Comparison of ENCODE assay signal across 20 mouse cellular contexts in genomic region chr2:125665909-125666308, GRCm38 (mm10). TPM values are rescaled to one million over a fixed set of nuclear protein-coding genes. Genes with fewer than 3 reads are reported as not detected.
DNase-seq lines count a peak whose midpoint lies in the region; ATAC-seq and TF ChIP-seq lines count a peak whose summit lies in the region.
"Had no signal": no experiment of that assay in that cellular context is flagged by ENCODE, and none has a peak within 500 bp of the region (broad histone marks: within the 10 kb centered on the region; RNA-seq: fewer than 3 reads in every experiment).

No protein-coding gene starts in this region.

- no peaks in the 10 kb centered on the region for H3K9me3 ChIP-seq in liver, embryonic 13.5 days (replicated peaks)
- H3K9me3 ChIP-seq: limb, embryonic 15.5 days; midbrain, embryonic 13.5 days; neural tube, embryonic 12.5 days had no signal

- peak; percentile 54 for ATAC-seq in erythroblast, adult 5-6 weeks (replicated peaks; ENCODE audit: low FRiP score, poor library complexity, severe bottlenecking)
- peak; percentile 92 for ATAC-seq in liver, embryonic 13.5 days (ENCODE audit: low read depth)
- peak; percentile 49 for ATAC-seq in megakaryocyte-erythroid progenitor cell, adult 5-6 weeks (replicated peaks; ENCODE audit: low FRiP score, low TSS enrichment, poor library complexity, severe bottlenecking)
- ATAC-seq: forebrain, postnatal 0 days; lung, postnatal 0 days; midbrain, embryonic 13.5 days had no signal

- intact Hi-C loops in heart, postnatal 10 days (cut with DNase I) = loop anchor here (10.0 kb wide), 1 partner anchor 699 kb away; no protein-coding TSS in a partner anchor

- peak; percentile 15 for DNase-seq in heart, adult 11 months
- DNase-seq in heart, postnatal 10 days = no peak
- peak; percentile 38 for DNase-seq in liver, embryonic 13.5 days
- no peak for DNase-seq in lung, adult 2 months
- no peak for DNase-seq in lung, postnatal 36 days
- no peak for DNase-seq in right cerebral cortex, postnatal 14 days
- DNase-seq: adrenal gland, postnatal 14 days; cerebellum, adult 9-11 months; forebrain, postnatal 0 days; gastrocnemius, postnatal 36 days; kidney, adult 2 months; left cerebral cortex, postnatal 4 days; retina, postnatal 1 day had no signal

- H3K36me3 ChIP-seq in liver, embryonic 13.5 days = no peaks in the 10 kb centered on the region
- H3K36me3 ChIP-seq: limb, embryonic 15.5 days; midbrain, embryonic 13.5 days; neural tube, embryonic 12.5 days had no signal

- TF ChIP-seq CTCF in lung, adult 2 months (IDR thresholded peaks at IDR 0.05; ENCODE audit: insufficient read depth, low read length) = no peak

- peak overlapping the region; percentile 14; the same call in 1 of the 2 replicates for H3K9ac ChIP-seq in liver, embryonic 13.5 days
- H3K9ac ChIP-seq: forebrain, postnatal 0 days; limb, embryonic 15.5 days; midbrain, embryonic 13.5 days; neural tube, embryonic 12.5 days had no signal

- 35% methylated on average over 4 of the region's 4 CpGs for whole genome bisulfite sequencing in liver, embryonic 13.5 days (ENCODE audit: insufficient replicate concordance)
- 85% methylated on average over 4 of the region's 4 CpGs for WGBS in lung, adult 2 months

- peak overlapping the region; percentile 11; the same call in 1 of the 2 replicates for H3K4me2 ChIP-seq in liver, embryonic 13.5 days
- H3K4me2 ChIP-seq: limb, embryonic 15.5 days; midbrain, embryonic 13.5 days; neural tube, embryonic 12.5 days had no signal

- H3K27me3 ChIP-seq in liver, embryonic 13.5 days = no peaks in the 10 kb centered on the region
- H3K27me3 ChIP-seq: limb, embryonic 15.5 days; neural tube, embryonic 12.5 days had no signal

- peak overlapping the region; percentile 79 for H3K27ac ChIP-seq in liver, embryonic 13.5 days
- H3K27ac ChIP-seq: kidney, postnatal 0 days; limb, embryonic 15.5 days; midbrain, embryonic 13.5 days; neural tube, embryonic 12.5 days had no signal

- no peak overlapping the region for H3K4me3 ChIP-seq in liver, embryonic 13.5 days (replicated peaks)
- H3K4me3 ChIP-seq in lung, adult 2 months (replicated peaks; ENCODE audit: extremely low read depth, low read depth, low read length) = no peak overlapping the region
- H3K4me3 ChIP-seq: limb, embryonic 15.5 days; midbrain, embryonic 13.5 days; neural tube, embryonic 12.5 days had no signal

- peaks cover 77% of the 10 kb centered on the region for H3K4me1 ChIP-seq in liver, embryonic 13.5 days (replicated peaks)
- no peaks in the 10 kb centered on the region for H3K4me1 ChIP-seq in lung, adult 2 months (ENCODE audit: control insufficient read depth, insufficient read depth, low read length)
- H3K4me1 ChIP-seq: neural tube, embryonic 12.5 days had no signal

- no peak for TF ChIP-seq POLR2A in lung, adult 2 months (IDR thresholded peaks at IDR 0.05; ENCODE audit: borderline replicate concordance, extremely low read depth, low read depth, low read length)

RNA-seq across cellular contexts. Expression of gene Eid1, which starts 7.0 kb away (rescaled TPM):
- total RNA-seq in heart, postnatal 10 days (2021) = 10 to 100 TPM; 73.4 to 85.2 TPM
- total RNA-seq in erythroblast, adult 5-6 weeks (2015; ENCODE audit: low replicate concordance) = 32.4 and 46.3 TPM in 2 replicates
- total RNA-seq in erythroblast, adult 5-6 weeks (2017; ENCODE audit: low replicate concordance) = 39.1 and 39.9 TPM in 2 replicates
- 36.8 and 41.1 TPM in 2 replicates for polyA plus RNA-seq in liver, embryonic 13.5 days (2015; fragmentation: Nextera tagmentation; extraction: Ambion mirVana)
- 56.0 and 59.1 TPM in 2 replicates for total RNA-seq in megakaryocyte-erythroid progenitor cell, adult 5-6 weeks (2014; fragmentation: Nextera tagmentation)
- 131 and 165 TPM in 2 replicates for total RNA-seq in megakaryocyte-erythroid progenitor cell, adult 5-6 weeks (2017)
- polyA plus RNA-seq in lung, adult 2 months (2012; rRNA removed) = 23.2 and 27.4 TPM in 2 replicates

RNA-seq across cellular contexts. Expression of gene Cep152, which starts 41.0 kb away (rescaled TPM):
- total RNA-seq in heart, postnatal 10 days (2021) = 1 to 10 TPM; 2.3 to 2.4 TPM
- 2.1 and 3.8 TPM in 2 replicates for total RNA-seq in erythroblast, adult 5-6 weeks (2015; ENCODE audit: low replicate concordance)
- total RNA-seq in erythroblast, adult 5-6 weeks (2017; ENCODE audit: low replicate concordance) = 11.1 and 18.4 TPM in 2 replicates
- 4.1 and 5.1 TPM in 2 replicates for polyA plus RNA-seq in liver, embryonic 13.5 days (2015; fragmentation: Nextera tagmentation; extraction: Ambion mirVana)
- total RNA-seq in megakaryocyte-erythroid progenitor cell, adult 5-6 weeks (2014; fragmentation: Nextera tagmentation) = 13.5 and 14.4 TPM in 2 replicates
- total RNA-seq in megakaryocyte-erythroid progenitor cell, adult 5-6 weeks (2017) = 19.9 and 21.0 TPM in 2 replicates
- 0.86 and 1.2 TPM in 2 replicates for polyA plus RNA-seq in lung, adult 2 months (2012; rRNA removed)

RNA-seq across cellular contexts. Expression of gene Shc4, which starts 58.0 kb away (rescaled TPM):
- under 1 TPM; 0.77 TPM for total RNA-seq in heart, postnatal 10 days (2021)
- total RNA-seq in erythroblast, adult 5-6 weeks (2015; ENCODE audit: low replicate concordance) = 0.38 and 1.3 TPM in 2 replicates
- 1.1 and 2.7 TPM in 2 replicates for total RNA-seq in erythroblast, adult 5-6 weeks (2017; ENCODE audit: low replicate concordance)
- polyA plus RNA-seq in liver, embryonic 13.5 days (2015; fragmentation: Nextera tagmentation; extraction: Ambion mirVana) = 0.73 and 1.0 TPM in 2 replicates
- total RNA-seq in megakaryocyte-erythroid progenitor cell, adult 5-6 weeks (2014; fragmentation: Nextera tagmentation) = 0.98 and 3.3 TPM in 2 replicates
- total RNA-seq in megakaryocyte-erythroid progenitor cell, adult 5-6 weeks (2017) = 1.0 and 1.2 TPM in 2 replicates
- 0.34 and 0.51 TPM in 2 replicates for polyA plus RNA-seq in lung, adult 2 months (2012; rRNA removed)

Comparison
In these comparisons a context has a peak if more than half of its experiments do, and no peak if none do; other contexts are left out.
1. DNase-seq: peak in heart, adult 11 months (single experiment) and liver, embryonic 13.5 days (single experiment); none in heart, postnatal 10 days (0 of 2), lung, adult 2 months (single experiment), lung, postnatal 36 days (single experiment) and right cerebral cortex, postnatal 14 days (single experiment).
2. Peak in every context shown above with its lines, with median percentiles within 50 percentile points of each other: ATAC-seq.